Comparison of ENCODE assay signal across 11 mouse cellular contexts in genomic region chr8:120143911-120144651, GRCm38 (mm10). TPM values are rescaled to one million over a fixed set of nuclear protein-coding genes. Genes with fewer than 3 reads are reported as not detected.
A peak's percentile ranks its signal among the peaks of the same experiment; 100 is the strongest.
DNase-seq lines count a peak whose midpoint lies in the region; ATAC-seq lines count a peak whose summit lies in the region.
"Had no signal": no experiment of that assay in that cellular context is flagged by ENCODE, and none has a peak within 500 bp of the region (broad histone marks: within the 10 kb centered on the region; RNA-seq: fewer than 3 reads in every experiment).

No protein-coding gene starts in this region.

- no peak for ATAC-seq in lung, embryonic 15.5 days (ENCODE audit: borderline replicate concordance, extremely low read depth, low FRiP score, low TSS enrichment)

- no peak overlapping the region for H3K4me2 ChIP-seq in lung, embryonic 15.5 days
- H3K4me2 ChIP-seq: embryonic facial prominence, embryonic 15.5 days; limb, embryonic 13.5 days had no signal

- no peak overlapping the region for H3K9ac ChIP-seq in lung, embryonic 15.5 days
- H3K9ac ChIP-seq: embryonic facial prominence, embryonic 15.5 days had no signal

- DNase-seq in lung, postnatal 36 days = no peak
- DNase-seq in cerebellum, postnatal 25 days = peak; percentile 59 to 61
- peak; percentile 53 for DNase-seq in left cerebral cortex, adult 11 months (ENCODE audit: low spot score)
- peak; percentile 59 to 63 for DNase-seq in right cerebral cortex, postnatal 10 days (ENCODE audit: low spot score in 2 of 2)
- DNase-seq in kidney, postnatal 25 days = no peak
- no peak for DNase-seq in spleen, postnatal 36 days (ENCODE audit: low spot score in 2 of 2)
- no peak for DNase-seq in testis, postnatal 14 days (ENCODE audit: low spot score)

- WGBS in lung, embryonic 15.5 days = 61% methylated on average over 15 of the region's 15 CpGs

- no peaks in the 10 kb centered on the region for H3K36me3 ChIP-seq in lung, embryonic 15.5 days
- H3K36me3 ChIP-seq: embryonic facial prominence, embryonic 15.5 days; limb, embryonic 13.5 days had no signal

- H3K9me3 ChIP-seq in lung, embryonic 15.5 days = no peaks in the 10 kb centered on the region
- H3K9me3 ChIP-seq: embryonic facial prominence, embryonic 15.5 days; limb, embryonic 13.5 days had no signal

- H3K27me3 ChIP-seq in lung, embryonic 15.5 days = peaks cover 22% of the 10 kb centered on the region; the same call in 1 of the 2 replicates
- H3K27me3 ChIP-seq: embryonic facial prominence, embryonic 15.5 days; limb, embryonic 13.5 days had no signal

- H3K4me1 ChIP-seq in lung, embryonic 15.5 days = peaks cover 20% of the 10 kb centered on the region
- H3K4me1 ChIP-seq: embryonic facial prominence, embryonic 15.5 days had no signal

- H3K27ac ChIP-seq in lung, embryonic 15.5 days = peak overlapping the region; percentile 86; the same call in 1 of the 2 replicates
- H3K27ac ChIP-seq: embryonic facial prominence, embryonic 15.5 days; limb, embryonic 13.5 days had no signal

- no peak overlapping the region for H3K4me3 ChIP-seq in lung, embryonic 15.5 days
- H3K4me3 ChIP-seq: embryonic facial prominence, embryonic 15.5 days; limb, embryonic 13.5 days had no signal

RNA-seq across cellular contexts. Expression of gene 6430548M08Rik, which starts 30.1 kb away (rescaled TPM):
- polyA plus RNA-seq in lung, embryonic 15.5 days (2015; fragmentation: Nextera tagmentation; extraction: Ambion mirVana) = 7.4 and 8.0 TPM in 2 replicates

RNA-seq across cellular contexts. Expression of gene Fam92b, which starts 33.2 kb away (rescaled TPM):
- 1.1 and 1.4 TPM in 2 replicates for polyA plus RNA-seq in lung, embryonic 15.5 days (2015; fragmentation: Nextera tagmentation; extraction: Ambion mirVana)
- polyA plus RNA-seq: limb, embryonic 13.5 days; spleen, adult 2 months had no signal

RNA-seq across cellular contexts. Expression of gene Zdhhc7, which starts 42.8 kb away (rescaled TPM):
- 38.3 and 40.0 TPM in 2 replicates for polyA plus RNA-seq in lung, embryonic 15.5 days (2015; fragmentation: Nextera tagmentation; extraction: Ambion mirVana)

Comparison
In these comparisons a context has a peak if more than half of its experiments do, and no peak if none do; other contexts are left out.
1. DNase-seq: peak in cerebellum, postnatal 25 days (2 of 2), left cerebral cortex, adult 11 months (single experiment) and right cerebral cortex, postnatal 10 days (2 of 2); none in lung, postnatal 36 days (single experiment), kidney, postnatal 25 days (0 of 2), spleen, postnatal 36 days (0 of 2) and testis, postnatal 14 days (single experiment).